Mouse (Mus musculus) limb, embryonic 12.5 days (tissue): ENCODE results near the gene Vmn1r132. TPM values are rescaled to one million over a fixed set of nuclear protein-coding genes. Genes with fewer than 3 reads are reported as not detected.
"Not testable (repeated sequence)": the region's sequence is repeated elsewhere in the genome, so short reads cannot be mapped to it uniquely, and the experiment has no call there.

Experiments used
- ATAC-seq: fragments of 200-750 bp; cut with Nextera tagmentation; 2 replicates; pipeline ENCODE4 v1.8.0; 2017; ENCODE audit warnings: low read depth, moderate TSS enrichment; ENCODE audit not compliant: insufficient number of reproducible peaks, insufficient read depth, low FRiP score, low TSS enrichment
- H3K27ac ChIP-seq: fragments of 300-500 bp; sonication (generic); 2 replicates; pipeline ENCODE4 v1.5.1; 2016; ENCODE audit warnings: mild to moderate bottlenecking, moderate library complexity
- H3K27me3 ChIP-seq: fragments of 300-500 bp; sonication (generic); 2 replicates; pipeline ENCODE4 v1.6.1; 2016; ENCODE audit warnings: mild to moderate bottlenecking, moderate library complexity
- H3K36me3 ChIP-seq: fragments of 300-500 bp; sonication (generic); 2 replicates; pipeline ENCODE4 v1.6.1; 2016; ENCODE audit warnings: mild to moderate bottlenecking, moderate library complexity
- H3K4me1 ChIP-seq: fragments of 300-500 bp; sonication (generic); replicated peaks from 2 replicates; pipeline ENCODE4 v1.6.1; 2016
- H3K4me2 ChIP-seq: fragments of 300-500 bp; sonication (generic); 2 replicates; pipeline ENCODE4 v1.6.1; 2016; ENCODE audit warnings: mild to moderate bottlenecking, moderate library complexity
- H3K4me3 ChIP-seq: fragments of 300-500 bp; sonication (generic); replicated peaks from 2 replicates; pipeline ENCODE4 v1.5.1; 2016; ENCODE audit warnings: mild to moderate bottlenecking
- H3K9ac ChIP-seq: fragments of 300-500 bp; sonication (generic); replicated peaks from 2 replicates; pipeline ENCODE4 v1.6.1; 2016; ENCODE audit warnings: mild to moderate bottlenecking, moderate library complexity
- H3K9me3 ChIP-seq: fragments of 300-500 bp; sonication (generic); 2 replicates; pipeline ENCODE4 v1.6.1; 2016; ENCODE audit warnings: mild to moderate bottlenecking, moderate library complexity
- WGBS: fragments of 180-500 bp; shearing (Covaris S2); methylation state at CpG from one replicate; pipeline ENCODE4 v1.1.7; 2016; 5-methylcytosine and 5-hydroxymethylcytosine counted together
- polyA plus RNA-seq: library from polyadenylated mRNA; unstranded; fragments of >200 nt; fragmentation: Nextera tagmentation; extraction: Ambion mirVana; gene quantifications from 2 replicates; pipeline ENCODE4 v1.2.1, GENCODE M21; 2016

Gene Vmn1r132
- polyA plus RNA-seq, result not detected in 2 replicates

DNA sequence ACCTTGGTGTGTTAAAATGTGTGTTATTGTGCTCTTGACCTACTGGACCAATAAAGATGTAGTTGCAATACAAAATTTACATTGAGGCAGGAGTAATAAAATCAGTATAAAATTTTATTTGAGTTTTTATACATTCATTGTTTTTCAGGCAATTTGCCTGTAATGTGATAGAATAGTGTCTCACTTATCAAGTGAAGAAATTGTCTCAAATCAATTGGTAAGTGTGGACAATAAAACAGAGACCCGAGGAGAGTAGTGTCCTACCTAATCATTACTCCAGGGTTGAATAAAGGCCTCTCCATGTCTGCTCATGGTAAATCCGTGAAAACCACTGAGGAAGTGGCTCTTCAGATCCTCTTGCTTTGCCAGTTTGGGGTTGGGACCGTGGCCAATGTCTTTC lies at the start of gene Vmn1r132:
Gene Vmn1r132, plus strand, starts transcription at position 301 of the 400 bp plus-strand sequence.
- not testable (repeated sequence) for H3K36me3 ChIP-seq, H3K27me3 ChIP-seq, H3K27ac ChIP-seq, H3K9me3 ChIP-seq, H3K4me3 ChIP-seq, H3K4me2 ChIP-seq, ATAC-seq, H3K4me1 ChIP-seq, H3K9ac ChIP-seq
- no CpG with 5 or more reads among the region's 3 CpGs for WGBS

Other genes with a start within 250 kb of the Vmn1r132 start
- gene Gm6882, start 181.3 kb upstream of the Vmn1r132 start, polyA plus RNA-seq, result not detected in 2 replicates
- not detected in 2 replicates for gene Vmn1r130, start 102.3 kb upstream of the Vmn1r132 start, polyA plus RNA-seq
- gene Vmn1r131, start 68.0 kb upstream of the Vmn1r132 start, polyA plus RNA-seq, result not detected in 2 replicates
- not detected in 2 replicates for gene Gm4175, start 147.4 kb downstream of the Vmn1r132 start, polyA plus RNA-seq
- gene Gm4177, start 182.6 kb downstream of the Vmn1r132 start, polyA plus RNA-seq, result not detected in 2 replicates
- gene Vmn1r135, start 218.3 kb downstream of the Vmn1r132 start, polyA plus RNA-seq, result not detected in 2 replicates
- gene Gm5725, start 230.2 kb downstream of the Vmn1r132 start, polyA plus RNA-seq, result not detected in 2 replicates